Mouse (Mus musculus): ENCODE measurements around the gene Cct2.

DNA sequence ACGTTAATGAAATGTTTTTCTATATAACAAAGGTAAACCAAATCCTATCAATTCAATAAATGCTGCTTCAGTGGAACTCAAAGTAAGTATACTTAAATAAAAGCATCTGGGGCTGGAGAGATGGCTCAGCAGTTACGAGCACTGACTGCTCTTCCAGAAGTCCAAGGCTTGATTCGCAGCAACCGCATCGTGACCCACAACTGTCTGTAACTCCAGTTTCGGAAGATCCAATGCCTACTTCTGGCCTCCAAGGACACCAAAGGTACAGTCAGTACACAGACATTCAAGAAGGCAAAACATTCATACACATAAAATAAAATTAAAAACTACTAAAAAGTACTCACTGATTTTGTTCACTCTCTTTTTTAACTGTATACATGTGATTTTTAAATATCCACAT is 32.5 kb upstream of the Cct2 start:
- no peak for TF ChIP-seq CTCF (IDR thresholded peaks at IDR 0.05; ENCODE audit: control insufficient read depth, insufficient read depth, insufficient read length)
- no peak for TF ChIP-seq MYOD1 (IDR thresholded peaks at IDR 0.05; ENCODE audit: control insufficient read depth, insufficient read length, low read depth)
- no peak for TF ChIP-seq USF1 (IDR thresholded peaks at IDR 0.05; ENCODE audit: low read depth)
- TF ChIP-seq MYOG (IDR thresholded peaks at IDR 0.05; ENCODE audit: control insufficient read depth, extremely low read depth, insufficient read length) = no peak

All from C2C12 (cell line).